Mouse (Mus musculus): ENCODE measurements at regions not wholly inside any gene's neighbourhood (a gene's known extent, or its start where the extent isn't known, plus 50 kb on each side); places are given as distances from the start of the nearest gene placed in this dataset.

- no peak for TF ChIP-seq MAFK (IDR thresholded peaks at IDR 0.05; ENCODE audit: borderline replicate concordance, low read depth, low read length)
- TF ChIP-seq ZC3H11A (IDR thresholded peaks at IDR 0.05; ENCODE audit: low read depth, low read length) = no peak
- TF ChIP-seq CTCF (IDR thresholded peaks at IDR 0.05 in 2 of 3, conservative IDR thresholded peaks at IDR 0.05 in 1 of 3; ENCODE audit: control insufficient read depth in 1 of 3, insufficient read depth in 1 of 3, low read depth in 2 of 3, low read length in 3 of 3, poor library complexity in 1 of 3, severe bottlenecking in 1 of 3) = no peak
- no peak for TF ChIP-seq RAD21 (IDR thresholded peaks at IDR 0.05; ENCODE audit: low read depth, low read length)
- no peak for TF ChIP-seq TCF12 (IDR thresholded peaks at IDR 0.05; ENCODE audit: low read depth, low read length)
- no peak for TF ChIP-seq EP300 (IDR thresholded peaks at IDR 0.05; ENCODE audit: low read depth in 1 of 2, low read length in 2 of 2)
- no peak for TF ChIP-seq POLR2A (IDR thresholded peaks at IDR 0.05; ENCODE audit: control insufficient read depth in 1 of 2, insufficient read depth in 1 of 2, low read depth in 1 of 2, low read length in 2 of 2, poor library complexity in 1 of 2)
- no peak for TF ChIP-seq E2F4 (IDR thresholded peaks at IDR 0.05; ENCODE audit: borderline replicate concordance, low read depth, low read length)
- TF ChIP-seq JUND (IDR thresholded peaks at IDR 0.05; ENCODE audit: low read depth, low read length) = no peak
- no peak for TF ChIP-seq ZNF384 (IDR thresholded peaks at IDR 0.05; ENCODE audit: low read depth, low read length)
- TF ChIP-seq POLR2AphosphoS2 (IDR thresholded peaks at IDR 0.05; ENCODE audit: low read length) = no peak
- TF ChIP-seq USF1 (IDR thresholded peaks at IDR 0.05; ENCODE audit: low read depth, low read length) = no peak
Measured at GRCm38 (mm10) chr8:115473974-115474373, 233.6 kb downstream of the Maf start.

Data from MEL (cell line).